Mouse (Mus musculus) kidney, embryonic 15.5 days (tissue): ENCODE data around the gene Il21r. TPM values are rescaled to one million over a fixed set of nuclear protein-coding genes. Genes with fewer than 3 reads are reported as not detected.

Experiments used
- ATAC-seq: fragments of 200-750 bp; cut with Nextera tagmentation; replicated peaks from 2 replicates; pipeline ENCODE4 v1.8.0; 2017; ENCODE audit warnings: moderate TSS enrichment; ENCODE audit not compliant: low FRiP score
- H3K27ac ChIP-seq: fragments of 300-500 bp; sonication (generic); 2 replicates; pipeline ENCODE4 v1.5.1; 2015; ENCODE audit warnings: mild to moderate bottlenecking, inconsistent platforms
- H3K27me3 ChIP-seq: fragments of 300-500 bp; sonication (generic); 2 replicates; pipeline ENCODE4 v1.6.1; 2015; ENCODE audit warnings: inconsistent platforms
- H3K36me3 ChIP-seq: fragments of 300-500 bp; sonication (generic); 2 replicates; pipeline ENCODE4 v1.6.1; 2015; ENCODE audit warnings: inconsistent platforms
- H3K4me1 ChIP-seq: fragments of 300-500 bp; sonication (generic); 2 replicates; pipeline ENCODE4 v1.6.1; 2015; ENCODE audit warnings: inconsistent platforms
- H3K4me2 ChIP-seq: fragments of 300-500 bp; sonication (generic); 2 replicates; pipeline ENCODE4 v1.6.1; 2015; ENCODE audit warnings: moderate library complexity, mild to moderate bottlenecking, inconsistent platforms
- H3K4me3 ChIP-seq: fragments of 300-500 bp; sonication (generic); replicated peaks from 2 replicates; pipeline ENCODE4 v1.5.1; 2015; ENCODE audit warnings: mild to moderate bottlenecking, inconsistent platforms
- H3K9ac ChIP-seq: fragments of 300-500 bp; sonication (generic); 2 replicates; pipeline ENCODE4 v1.6.1; 2015; ENCODE audit warnings: mild to moderate bottlenecking, inconsistent platforms
- H3K9me3 ChIP-seq: fragments of 300-500 bp; sonication (generic); replicated peaks from 2 replicates; pipeline ENCODE4 v1.6.1; 2016; ENCODE audit warnings: inconsistent platforms
- WGBS: fragments of 180-500 bp; shearing (Covaris S2); methylation state at CpG from one replicate; pipeline ENCODE4 v1.1.7; 2015; ENCODE audit warnings: mixed read lengths; 5-methylcytosine and 5-hydroxymethylcytosine counted together
- polyA plus RNA-seq: library from polyadenylated mRNA; unstranded; fragments of >200 nt; fragmentation: Nextera tagmentation; extraction: Ambion mirVana; gene quantifications from 2 replicates; pipeline ENCODE4 v1.2.1, GENCODE M21; 2015

Il21r gene
- polyA plus RNA-seq, 1 experiment from 2014 or later, result 0.31 TPM

- H3K9ac ChIP-seq, result no peak overlapping the region
- no peaks in the 10 kb centered on the region for H3K27me3 ChIP-seq
- 91% methylated on average over 3 of the region's 3 CpGs for WGBS
- 0 out of 2 replicates have a peak, but pooled peaks cover 5% of the 10 kb centered on the region for H3K9me3 ChIP-seq
- no peaks in the 10 kb centered on the region for H3K36me3 ChIP-seq
- no peak overlapping the region for H3K27ac ChIP-seq
- ATAC-seq, result no peak
- peaks cover 11% of the 10 kb centered on the region for H3K4me1 ChIP-seq
- no peak overlapping the region for H3K4me2 ChIP-seq
- no peak overlapping the region for H3K4me3 ChIP-seq
Observed at GRCm38 (mm10) chr7:125630989-125631388, 27.8 kb downstream of the Il21r start.

DNA sequence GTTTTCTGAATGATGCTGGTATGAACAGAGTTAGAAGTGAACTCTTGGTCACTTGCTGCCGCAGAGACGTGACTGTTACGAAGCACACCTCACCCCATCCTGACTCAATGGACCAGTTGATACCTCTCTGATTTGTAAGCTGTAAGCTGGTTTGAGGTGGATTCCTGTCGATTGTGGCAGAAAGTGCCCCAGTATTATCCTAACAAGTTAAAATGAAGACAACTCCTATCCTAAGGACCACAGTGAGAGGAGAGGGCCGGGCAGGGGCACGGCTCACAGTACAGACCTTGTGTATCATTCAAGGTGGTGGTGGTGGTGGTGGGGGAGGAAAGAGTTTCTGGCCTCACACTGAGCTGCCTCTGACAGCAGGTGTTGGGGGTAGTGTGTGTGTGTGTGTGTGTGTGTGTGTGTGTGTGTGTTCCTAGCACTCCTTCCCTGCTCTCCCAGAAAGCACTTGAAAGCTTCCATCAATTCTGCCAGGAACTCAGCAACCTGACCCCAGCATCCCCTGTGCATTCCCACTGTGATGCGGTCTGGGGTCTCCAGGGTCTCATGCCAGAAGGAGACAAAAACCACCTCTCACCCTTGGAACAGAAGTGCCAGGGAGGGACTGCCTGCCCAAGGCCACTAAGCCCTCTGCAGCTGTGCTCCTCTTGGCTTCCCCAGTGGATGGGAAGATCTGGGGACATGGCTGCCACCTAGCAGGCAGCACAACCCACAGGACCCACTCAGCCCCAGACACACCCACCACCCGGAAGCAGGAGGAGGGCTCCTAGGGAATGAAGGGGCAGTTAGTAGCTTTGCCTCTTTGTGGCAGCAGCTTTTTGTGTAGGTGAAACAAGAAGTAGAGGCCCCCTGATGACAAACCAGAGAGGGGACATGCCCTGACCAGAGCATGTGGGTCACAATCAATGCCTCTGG is 34.3 kb downstream of the Il21r start:
- Histone ChIP-seq H3K27me3 (no peaks in the 10 kb centered on the region), H3K36me3 (peaks cover 35% of the 10 kb centered on the region), H3K27ac (no peak overlapping the region), H3K9me3 (no peaks in the 10 kb centered on the region), H3K4me3 (no peak overlapping the region), H3K4me1 (peaks cover 12% of the 10 kb centered on the region), H3K4me2 (no peak overlapping the region), H3K9ac (no peak overlapping the region)
- no peak for ATAC-seq
- 81% methylated on average over 8 of the region's 8 CpGs for WGBS

DNA sequence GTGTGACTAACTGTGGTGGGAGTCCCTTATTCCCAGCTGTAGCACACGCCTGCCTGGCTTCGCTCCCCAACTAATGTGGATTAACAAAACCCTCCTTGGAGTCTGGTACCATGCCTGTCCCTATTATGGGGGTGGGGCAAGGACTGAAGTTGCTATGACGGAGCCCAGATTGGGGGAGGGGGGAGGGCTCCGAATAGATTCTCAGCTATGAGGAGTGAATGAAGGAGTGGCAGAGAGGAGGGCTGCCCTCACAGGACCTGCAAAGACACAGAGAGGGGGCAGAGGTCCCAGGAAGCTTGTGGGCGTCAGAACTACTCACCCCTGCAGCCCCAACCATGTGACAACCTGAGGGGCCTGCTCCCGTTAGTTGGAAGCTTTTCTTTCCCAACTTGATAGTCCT is 35.1 kb downstream of the Il21r start:
- H3K27ac ChIP-seq, result no peak overlapping the region

DNA sequence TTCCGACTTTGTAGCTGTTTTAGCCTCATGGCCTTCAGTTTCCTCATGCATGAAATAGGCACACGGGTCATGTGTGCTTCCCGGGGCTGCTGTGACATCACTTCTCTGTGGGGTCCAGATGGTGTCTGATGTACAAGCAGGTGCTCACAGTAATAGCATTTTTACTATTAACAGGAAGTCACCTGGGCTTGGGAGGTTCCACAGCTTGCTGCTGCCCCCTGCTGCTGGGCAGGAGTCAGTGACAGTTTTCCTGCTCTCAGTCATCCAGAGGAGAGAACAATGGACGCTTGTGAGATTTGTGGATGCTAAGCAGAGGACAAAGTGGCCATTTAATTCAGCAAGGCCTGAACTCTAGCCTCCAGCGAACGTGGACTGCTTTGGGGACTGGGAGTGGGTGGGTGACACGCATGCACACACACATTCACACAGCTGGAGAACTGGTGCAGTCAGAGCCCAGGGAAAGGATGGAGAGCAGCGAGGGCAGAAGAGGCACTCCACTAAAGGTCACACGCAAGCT is 35.7 kb downstream of the Il21r start:
- Histone ChIP-seq H3K4me2 (no peak overlapping the region), H3K9me3 (no peaks in the 10 kb centered on the region), H3K27me3 (no peaks in the 10 kb centered on the region), H3K4me3 (no peak overlapping the region), H3K27ac (peak overlapping the region; percentile 45; the same call in 1 of the 2 replicates), H3K4me1 (peaks cover 9% of the 10 kb centered on the region; the same call in 1 of the 2 replicates), H3K36me3 (peaks cover 50% of the 10 kb centered on the region), H3K9ac (no peak overlapping the region)
- WGBS, result 38% methylated on average over 9 of the region's 9 CpGs
- ATAC-seq, result peak; percentile 52

More for the DNA sequence above, 35.1 kb downstream of the Il21r start:
- 66% methylated on average over 6 of the region's 6 CpGs for WGBS
- H3K9ac ChIP-seq, result no peak overlapping the region
- H3K4me3 ChIP-seq, result no peak overlapping the region
- peaks cover 9% of the 10 kb centered on the region; the same call in 1 of the 2 replicates for H3K4me1 ChIP-seq
- peaks cover 44% of the 10 kb centered on the region for H3K36me3 ChIP-seq
- H3K27me3 ChIP-seq, result no peaks in the 10 kb centered on the region
- no peak overlapping the region for H3K4me2 ChIP-seq
- ATAC-seq, result no peak
- no peaks in the 10 kb centered on the region for H3K9me3 ChIP-seq

GRCm38 (mm10) chr7:125643880-125644279 is 40.7 kb downstream of the Il21r start:
- Histone ChIP-seq H3K9ac (no peak overlapping the region), H3K4me2 (no peak overlapping the region), H3K27ac (no peak overlapping the region), H3K36me3 (peaks cover 99% of the 10 kb centered on the region), H3K4me3 (no peak overlapping the region), H3K4me1 (0 out of 2 replicates have a peak, but pooled peaks cover 4% of the 10 kb centered on the region), H3K9me3 (no peaks in the 10 kb centered on the region), H3K27me3 (no peaks in the 10 kb centered on the region)
- 79% methylated on average over 6 of the region's 6 CpGs for WGBS
- ATAC-seq, result no peak

- no peak for ATAC-seq
- no peaks in the 10 kb centered on the region for H3K27me3 ChIP-seq
- H3K36me3 ChIP-seq, result peaks cover 100% of the 10 kb centered on the region
- H3K27ac ChIP-seq, result no peak overlapping the region
- WGBS, result 91% methylated on average over 7 of the region's 7 CpGs
- no peaks in the 10 kb centered on the region for H3K9me3 ChIP-seq
- H3K4me2 ChIP-seq, result no peak overlapping the region
- H3K4me1 ChIP-seq, result no peaks in the 10 kb centered on the region
- no peak overlapping the region for H3K4me3 ChIP-seq
- no peak overlapping the region for H3K9ac ChIP-seq
Observed at GRCm38 (mm10) chr7:125645413-125645812, 42.2 kb downstream of the Il21r start.

GRCm38 (mm10) chr7:125649013-125649412 is 45.8 kb downstream of the Il21r start:
- H3K36me3 ChIP-seq, result peaks cover 100% of the 10 kb centered on the region

GRCm38 (mm10) chr7:125657511-125657910 is 54.3 kb downstream of the Il21r start:
- Histone ChIP-seq H3K27ac (no peak overlapping the region), H3K4me2 (no peak overlapping the region), H3K4me1 (no peaks in the 10 kb centered on the region), H3K4me3 (no peak overlapping the region), H3K9ac (no peak overlapping the region), H3K36me3 (peaks cover 99% of the 10 kb centered on the region), H3K9me3 (no peaks in the 10 kb centered on the region), H3K27me3 (no peaks in the 10 kb centered on the region)
- ATAC-seq, result no peak
- WGBS, result 90% methylated on average over 6 of the region's 6 CpGs

More at GRCm38 (mm10) chr7:125649013-125649412, 45.8 kb downstream of the Il21r start:
- Histone ChIP-seq H3K4me2 (no peak overlapping the region), H3K9me3 (no peaks in the 10 kb centered on the region), H3K27me3 (no peaks in the 10 kb centered on the region), H3K27ac (no peak overlapping the region), H3K4me3 (no peak overlapping the region), H3K4me1 (no peaks in the 10 kb centered on the region), H3K9ac (no peak overlapping the region)
- 94% methylated on average over 1 of the region's 1 CpGs for WGBS
- ATAC-seq, result no peak

- WGBS, result 87% methylated on average over 3 of the region's 3 CpGs
- no peaks in the 10 kb centered on the region for H3K9me3 ChIP-seq
- H3K4me2 ChIP-seq, result no peak overlapping the region
- ATAC-seq, result no peak
- H3K4me1 ChIP-seq, result no peaks in the 10 kb centered on the region
- no peak overlapping the region for H3K4me3 ChIP-seq
- H3K27ac ChIP-seq, result no peak overlapping the region
- no peak overlapping the region for H3K9ac ChIP-seq
- H3K27me3 ChIP-seq, result no peaks in the 10 kb centered on the region
- peaks cover 99% of the 10 kb centered on the region for H3K36me3 ChIP-seq
Observed at GRCm38 (mm10) chr7:125663654-125664053, 60.4 kb downstream of the Il21r start.

GRCm38 (mm10) chr7:125670865-125671264 is 67.6 kb downstream of the Il21r start:
- no peaks in the 10 kb centered on the region for H3K4me1 ChIP-seq
- no peak overlapping the region for H3K4me3 ChIP-seq
- no peak for ATAC-seq
- 85% methylated on average over 6 of the region's 6 CpGs for WGBS
- no peaks in the 10 kb centered on the region for H3K9me3 ChIP-seq
- H3K9ac ChIP-seq, result no peak overlapping the region
- peaks cover 100% of the 10 kb centered on the region for H3K36me3 ChIP-seq
- H3K4me2 ChIP-seq, result no peak overlapping the region
- no peaks in the 10 kb centered on the region for H3K27me3 ChIP-seq
- H3K27ac ChIP-seq, result no peak overlapping the region

- H3K4me2 ChIP-seq, result no peak overlapping the region
- H3K27me3 ChIP-seq, result no peaks in the 10 kb centered on the region
- ATAC-seq, result no peak
- H3K4me1 ChIP-seq, result no peaks in the 10 kb centered on the region
- H3K9me3 ChIP-seq, result no peaks in the 10 kb centered on the region
- H3K9ac ChIP-seq, result no peak overlapping the region
- 73% methylated on average over 8 of the region's 8 CpGs for whole genome bisulfite sequencing
- H3K4me3 ChIP-seq, result no peak overlapping the region
- H3K36me3 ChIP-seq, result peaks cover 100% of the 10 kb centered on the region
- H3K27ac ChIP-seq, result no peak overlapping the region
Observed at GRCm38 (mm10) chr7:125671396-125671795, 68.2 kb downstream of the Il21r start.

DNA sequence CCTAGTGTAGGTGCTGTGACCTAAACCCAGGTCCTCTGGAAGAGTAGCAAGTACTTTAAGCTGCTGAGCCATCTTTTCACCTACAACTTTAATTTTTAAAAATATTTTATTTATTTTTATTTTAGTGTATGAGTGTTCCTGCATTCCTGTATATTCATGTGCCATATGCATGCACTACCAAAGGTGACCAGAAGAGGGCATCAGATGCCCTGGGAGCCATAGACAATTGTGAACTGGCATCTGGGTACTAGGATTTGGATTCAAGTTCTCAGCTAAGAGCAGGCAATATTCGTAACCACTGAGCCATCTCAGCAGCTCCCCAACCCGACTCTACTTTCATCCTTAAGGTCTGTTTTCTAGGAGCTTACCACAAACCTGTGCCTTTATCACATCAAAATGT is 71.7 kb downstream of the Il21r start:
- Histone ChIP-seq H3K4me1 (no peaks in the 10 kb centered on the region), H3K4me3 (no peak overlapping the region), H3K27me3 (no peaks in the 10 kb centered on the region), H3K4me2 (no peak overlapping the region), H3K9me3 (no peaks in the 10 kb centered on the region), H3K9ac (no peak overlapping the region), H3K27ac (no peak overlapping the region), H3K36me3 (peaks cover 100% of the 10 kb centered on the region)
- WGBS, result 91% methylated on average over 2 of the region's 2 CpGs
- ATAC-seq, result no peak
